8 mouse cellular contexts compared by ENCODE assay signal in genomic region chr12:112628928-112629721, GRCm38 (mm10). TPM values are rescaled to one million over a fixed set of nuclear protein-coding genes. Genes with fewer than 3 reads are reported as not detected.
DNase-seq lines count a peak whose midpoint lies in the region; ATAC-seq and TF ChIP-seq lines count a peak whose summit lies in the region.

No protein-coding gene starts in this region.

- H3K4me3 ChIP-seq in spleen, adult 2 months (ENCODE audit: extremely low read depth, insufficient read depth, insufficient read length), result peak overlapping the region; percentile 34; the same call in 1 of the 2 replicates
- no peak overlapping the region; the same call in 1 of the 2 replicates for H3K4me3 ChIP-seq in liver, embryonic 16.5 days (ENCODE audit: low read depth, low read length)

- TF ChIP-seq CTCF in spleen, adult 2 months (IDR thresholded peaks at IDR 0.05; ENCODE audit: extremely low read depth, insufficient read depth, insufficient read length, insufficient replicate concordance), result no peak

- intact Hi-C loops in gastrocnemius, postnatal 14 days (cut with DNase I; ENCODE audit: low total_unique reads), result no loop called here

- ATAC-seq in liver, embryonic 16.5 days (ENCODE audit: low read depth), result peak; percentile 57

- H3K36me3 ChIP-seq in spleen, adult 2 months (ENCODE audit: control insufficient read depth, insufficient read depth, low read length), result no peaks in the 10 kb centered on the region
- no peaks in the 10 kb centered on the region for H3K36me3 ChIP-seq in liver, embryonic 16.5 days (ENCODE audit: control insufficient read depth, insufficient read depth)

- H3K27me3 ChIP-seq in spleen, adult 2 months (ENCODE audit: control insufficient read depth, insufficient read depth, low read length), result no peaks in the 10 kb centered on the region
- H3K27me3 ChIP-seq in liver, embryonic 16.5 days (ENCODE audit: control insufficient read depth, insufficient read depth, low read depth, low read length), result no peaks in the 10 kb centered on the region

- no peak overlapping the region for H3K9ac ChIP-seq in liver, embryonic 16.5 days (ENCODE audit: low read depth, low read length)

- peaks cover 31% of the 10 kb centered on the region for H3K4me1 ChIP-seq in spleen, adult 2 months (ENCODE audit: control insufficient read depth, insufficient read depth, insufficient read length)
- H3K4me1 ChIP-seq in liver, embryonic 16.5 days (ENCODE audit: control insufficient read depth, low read depth, low read length), result peaks cover 45% of the 10 kb centered on the region

- no peak for TF ChIP-seq POLR2A in spleen, adult 2 months (IDR thresholded peaks at IDR 0.05; ENCODE audit: low read depth, low read length)

- peak overlapping the region; percentile 43 for H3K4me2 ChIP-seq in liver, embryonic 16.5 days (ENCODE audit: low read depth, low read length)

- WGBS in spleen, adult 2 months, result 18% methylated on average over 19 of the region's 19 CpGs
- WGBS in liver, embryonic 16.5 days (ENCODE audit: insufficient replicate concordance), result 9% methylated on average over 19 of the region's 19 CpGs

- H3K9me3 ChIP-seq in liver, embryonic 16.5 days (replicated peaks; ENCODE audit: control insufficient read depth, low read length), result no peaks in the 10 kb centered on the region

- peak overlapping the region; percentile 21; the same call in 1 of the 2 replicates for H3K27ac ChIP-seq in spleen, adult 2 months (ENCODE audit: insufficient read depth, low read length)
- peak overlapping the region; percentile 83 for H3K27ac ChIP-seq in liver, embryonic 16.5 days (ENCODE audit: low read length)

- peak in 1 of 2 experiments; percentile 72 for DNase-seq in spleen, adult 2 months (ENCODE audit: low read depth in 1 of 2, low spot score in 2 of 2)
- DNase-seq in spleen, postnatal 14 days (ENCODE audit: low spot score in 2 of 2), result no peak
- peak; percentile 90 for DNase-seq in brain, adult 2 months (ENCODE audit: low read depth, low spot score)
- peak; percentile 63 for DNase-seq in gastrocnemius, postnatal 14 days
- DNase-seq in induced T-regulatory cell, adult 2 months (ENCODE audit: low read depth), result peak; percentile 79
- peak; percentile 56 for DNase-seq in neural tube, embryonic 10.5 days (ENCODE audit: extremely low spot score, low spot score)
- no peak for DNase-seq in ovary, postnatal 14 days (ENCODE audit: low spot score)

RNA-seq across cellular contexts. Expression of gene Adssl1, which starts 9.3 kb away (rescaled TPM):
- polyA plus RNA-seq in spleen, adult 2 months (2012; rRNA removed), result 10.7 and 18.8 TPM in 2 replicates
- total RNA-seq in gastrocnemius, postnatal 14 days (2021), result 100 to 1,000 TPM; 462 to 471 TPM
- polyA plus RNA-seq in liver, embryonic 16.5 days (2015; fragmentation: Nextera tagmentation; extraction: Ambion mirVana), result 12.4 and 14.0 TPM in 2 replicates

RNA-seq across cellular contexts. Expression of gene Siva1, which starts 15.4 kb away (rescaled TPM):
- 31.6 and 42.5 TPM in 2 replicates for polyA plus RNA-seq in spleen, adult 2 months (2012; rRNA removed)
- total RNA-seq in gastrocnemius, postnatal 14 days (2021), result 10 to 100 TPM; 16.9 to 18.7 TPM
- 84.7 and 89.5 TPM in 2 replicates for polyA plus RNA-seq in liver, embryonic 16.5 days (2015; fragmentation: Nextera tagmentation; extraction: Ambion mirVana)

RNA-seq across cellular contexts. Expression of gene Inf2, which starts 40.5 kb away (rescaled TPM):
- polyA plus RNA-seq in spleen, adult 2 months (2012; rRNA removed), result 39.9 and 40.1 TPM in 2 replicates
- total RNA-seq in gastrocnemius, postnatal 14 days (2021), result 10 to 100 TPM; 15.0 to 16.1 TPM
- 1.2 and 2.7 TPM in 2 replicates for polyA plus RNA-seq in liver, embryonic 16.5 days (2015; fragmentation: Nextera tagmentation; extraction: Ambion mirVana)

RNA-seq across cellular contexts. Expression of gene Akt1, which starts 45.6 kb away (rescaled TPM):
- 105 and 137 TPM in 2 replicates for polyA plus RNA-seq in spleen, adult 2 months (2012; rRNA removed)
- total RNA-seq in gastrocnemius, postnatal 14 days (2021), result 10 to 100 TPM; 78.3 to 89.4 TPM
- 8.6 and 8.9 TPM in 2 replicates for polyA plus RNA-seq in liver, embryonic 16.5 days (2015; fragmentation: Nextera tagmentation; extraction: Ambion mirVana)

RNA-seq across cellular contexts. Expression of gene Zbtb42, which starts 49.5 kb away (rescaled TPM):
- 7.6 and 11.5 TPM in 2 replicates for polyA plus RNA-seq in spleen, adult 2 months (2012; rRNA removed)
- 1 to 10 TPM; 1.3 to 2.1 TPM for total RNA-seq in gastrocnemius, postnatal 14 days (2021)
- polyA plus RNA-seq in liver, embryonic 16.5 days (2015; fragmentation: Nextera tagmentation; extraction: Ambion mirVana), result 0.88 and 1.5 TPM in 2 replicates

Comparison
In these comparisons a context has a peak if more than half of its experiments do, and no peak if none do; other contexts are left out.
1. DNase-seq: peak in brain, adult 2 months (single experiment), gastrocnemius, postnatal 14 days (single experiment), induced T-regulatory cell, adult 2 months (single experiment) and neural tube, embryonic 10.5 days (single experiment); none in spleen, postnatal 14 days (0 of 2) and ovary, postnatal 14 days (single experiment).
2. RNA of gene Inf2, which starts 40.5 kb away (polyA plus RNA-seq): 39.9 to 40.1 TPM in spleen, adult 2 months; 1.2 to 2.7 TPM in liver, embryonic 16.5 days; every median in the first group is over 10 times any median in the second.